Mouse (Mus musculus) forebrain, embryonic 10.5 days (tissue): ENCODE measurements at regions not wholly inside any gene's neighbourhood (a gene's known extent, or its start where the extent isn't known, plus 50 kb on each side); places are given as distances from the start of the nearest gene placed in this dataset.

Experiments used
- DNase-seq: peaks from one replicate; pipeline ENCODE4 v3.0.0-alpha.2; 2017; ENCODE audit warnings: low spot score; ENCODE audit errors: extremely low spot score
- H3K27ac ChIP-seq: fragments of 300-500 bp; sonication (generic); 2 replicates; pipeline ENCODE4 v1.5.1; 2016; ENCODE audit warnings: mild to moderate bottlenecking
- H3K27me3 ChIP-seq: fragments of 300-500 bp; sonication (generic); 2 replicates; pipeline ENCODE4 v1.6.1; 2016; ENCODE audit warnings: mild to moderate bottlenecking; ENCODE audit not compliant: poor library complexity, severe bottlenecking
- H3K36me3 ChIP-seq: fragments of 300-500 bp; sonication (generic); replicated peaks from 2 replicates; pipeline ENCODE4 v1.6.1; 2016; ENCODE audit warnings: mild to moderate bottlenecking, moderate library complexity
- H3K4me1 ChIP-seq: fragments of 300-500 bp; sonication (generic); 2 replicates; pipeline ENCODE4 v1.6.1; 2016
- H3K4me3 ChIP-seq: fragments of 300-500 bp; sonication (generic); 2 replicates; pipeline ENCODE4 v1.5.1; 2016; ENCODE audit warnings: mild to moderate bottlenecking, moderate library complexity
- H3K9me3 ChIP-seq: fragments of 300-500 bp; sonication (generic); 2 replicates; pipeline ENCODE4 v1.6.1; 2016; ENCODE audit warnings: mild to moderate bottlenecking, moderate library complexity
- WGBS: fragments of 180-500 bp; shearing (Covaris S2); methylation state at CpG from one replicate; pipeline ENCODE4 v1.1.7; 2016; 5-methylcytosine and 5-hydroxymethylcytosine counted together

GRCm38 (mm10) chr1:189985516-189986205 is 63.5 kb upstream of the Smyd2 start:
- DNase-seq, result no peak
- WGBS, result 73% methylated on average over 11 of the region's 11 CpGs
- H3K27ac ChIP-seq, result no peak overlapping the region
- H3K36me3 ChIP-seq, result no peaks in the 10 kb centered on the region
- H3K27me3 ChIP-seq, result peaks cover 16% of the 10 kb centered on the region
- no peaks in the 10 kb centered on the region for H3K9me3 ChIP-seq
- H3K4me3 ChIP-seq, result no peak overlapping the region
- peaks cover 14% of the 10 kb centered on the region for H3K4me1 ChIP-seq

DNA sequence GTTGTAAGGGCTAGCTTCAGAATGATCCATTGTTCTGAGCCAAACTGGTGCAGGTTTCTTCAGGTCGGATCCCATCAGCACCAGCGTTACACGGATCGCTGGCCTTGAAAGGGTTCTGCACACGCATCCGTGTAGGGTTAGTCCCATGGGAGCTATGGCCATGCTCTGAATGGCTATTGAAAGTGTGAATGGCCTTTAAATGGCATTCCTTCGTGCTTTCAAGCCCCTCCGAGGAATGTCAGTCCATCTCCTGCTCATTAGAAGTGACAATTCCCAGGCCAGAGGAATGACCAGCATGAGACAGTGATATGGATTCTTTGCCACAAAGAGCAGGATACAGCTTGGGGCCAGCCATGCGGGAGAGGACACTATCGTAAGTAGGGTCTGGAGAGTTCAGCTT is 56.1 kb upstream of the Smyd2 start:
- no peak for DNase-seq
- no peak overlapping the region for H3K27ac ChIP-seq
- peaks cover 14% of the 10 kb centered on the region for H3K4me1 ChIP-seq
- no peak overlapping the region for H3K4me3 ChIP-seq
- H3K9me3 ChIP-seq, result no peaks in the 10 kb centered on the region
- H3K27me3 ChIP-seq, result peaks cover 9% of the 10 kb centered on the region; the same call in 1 of the 2 replicates
- no peaks in the 10 kb centered on the region for H3K36me3 ChIP-seq
- 39% methylated on average over 10 of the region's 10 CpGs for WGBS

- H3K27ac ChIP-seq, result no peak overlapping the region
- no peaks in the 10 kb centered on the region for H3K9me3 ChIP-seq
- H3K36me3 ChIP-seq, result no peaks in the 10 kb centered on the region
- 87% methylated on average over 9 of the region's 9 CpGs for WGBS
- no peak overlapping the region for H3K4me3 ChIP-seq
- H3K4me1 ChIP-seq, result peaks cover 19% of the 10 kb centered on the region
- H3K27me3 ChIP-seq, result peaks cover 20% of the 10 kb centered on the region
- DNase-seq, result no peak
These were observed 53.5 kb upstream of the Smyd2 start for GRCm38 (mm10) chr1:189975660-189976059.

- Histone ChIP-seq H3K4me1 (peaks cover 8% of the 10 kb centered on the region), H3K9me3 (no peaks in the 10 kb centered on the region), H3K27me3 (peaks cover 20% of the 10 kb centered on the region), H3K4me3 (peak overlapping the region; percentile 33), H3K36me3 (no peaks in the 10 kb centered on the region), H3K27ac (no peak overlapping the region)
- peak; percentile 88 for DNase-seq
- WGBS, result 24% methylated on average over 13 of the region's 13 CpGs
These were observed 50.7 kb upstream of the Smyd2 start for GRCm38 (mm10) chr1:189972790-189973406.
